In the genomic region with DNA sequence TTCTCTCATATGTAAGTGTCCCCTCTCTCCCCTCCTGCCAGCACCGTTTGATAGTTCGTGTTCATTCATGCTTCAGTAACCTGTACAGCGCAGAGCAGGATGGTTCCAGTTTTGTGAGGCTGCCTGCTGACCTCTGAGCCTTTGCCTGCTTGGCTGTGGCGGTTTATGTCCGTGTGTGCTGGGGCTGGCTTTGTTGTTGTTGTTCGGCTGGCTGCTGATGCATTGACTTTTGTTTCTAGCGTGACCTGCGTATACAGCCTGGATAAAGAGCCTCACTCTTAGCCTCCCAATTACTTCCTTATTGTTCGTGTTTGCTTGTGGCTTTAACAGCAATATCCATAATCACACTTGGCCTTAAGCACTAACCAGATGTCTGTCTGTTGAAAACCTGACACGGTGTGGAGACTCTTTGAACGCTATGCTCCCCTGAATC, we compare ENCODE assay signal across 8 mouse cellular contexts. TPM values are rescaled to one million over a fixed set of nuclear protein-coding genes. Genes with fewer than 3 reads are reported as not detected.
DNase-seq lines count a peak whose midpoint lies in the region; ATAC-seq and TF ChIP-seq lines count a peak whose summit lies in the region.

No protein-coding gene starts in this region.

- ATAC-seq in hindbrain, embryonic 11.5 days (ENCODE audit: low FRiP score), result peak; percentile 88
- ATAC-seq in monocyte, adult 5-6 weeks (replicated peaks; ENCODE audit: insufficient number of reproducible peaks, low FRiP score, low TSS enrichment, poor library complexity, severe bottlenecking), result no peak

- peak overlapping the region; percentile 29 for H3K4me2 ChIP-seq in hindbrain, embryonic 11.5 days (replicated peaks; ENCODE audit: low read depth, low read length)

- H3K4me1 ChIP-seq in E14TG2a.4 (replicated peaks; ENCODE audit: low read depth, low read length), result peaks cover 18% of the 10 kb centered on the region
- H3K4me1 ChIP-seq in hindbrain, embryonic 11.5 days (replicated peaks; ENCODE audit: control insufficient read depth, insufficient read depth, low read length), result no peaks in the 10 kb centered on the region

- H3K9me3 ChIP-seq in E14TG2a.4 (ENCODE audit: low read length), result no peaks in the 10 kb centered on the region
- H3K9me3 ChIP-seq in hindbrain, embryonic 11.5 days (ENCODE audit: control insufficient read depth, low read length), result no peaks in the 10 kb centered on the region

- peak overlapping the region; percentile 33 for H3K4me3 ChIP-seq in E14TG2a.4 (replicated peaks; ENCODE audit: low read length)
- H3K4me3 ChIP-seq in hindbrain, embryonic 11.5 days (ENCODE audit: low read depth, low read length), result no peak overlapping the region

- H3K27me3 ChIP-seq in E14TG2a.4 (ENCODE audit: insufficient read depth, low read length), result no peaks in the 10 kb centered on the region
- no peaks in the 10 kb centered on the region for H3K27me3 ChIP-seq in hindbrain, embryonic 11.5 days (ENCODE audit: control insufficient read depth, insufficient read depth, low read length)

- WGBS in hindbrain, embryonic 11.5 days, result 22% methylated on average over 11 of the region's 11 CpGs

- TF ChIP-seq CTCF in E14TG2a.4 (conservative IDR thresholded peaks at IDR 0.05; ENCODE audit: low read length), result no peak

- H3K36me3 ChIP-seq in E14TG2a.4 (ENCODE audit: insufficient read depth, low read length), result peaks cover 15% of the 10 kb centered on the region
- H3K36me3 ChIP-seq in hindbrain, embryonic 11.5 days (ENCODE audit: control insufficient read depth, insufficient read depth, low read length), result no peaks in the 10 kb centered on the region

- peak; percentile 63 to 66 for DNase-seq in cerebellum, postnatal 10 days
- DNase-seq in hindbrain, embryonic 11.5 days (ENCODE audit: low spot score), result peak; percentile 55
- DNase-seq in mesoderm, embryonic 11.5 days (ENCODE audit: low read depth, low spot score), result peak; percentile 48
- DNase-seq in ovary, postnatal 14 days (ENCODE audit: low spot score), result no peak
- no peak for DNase-seq in adrenal gland, adult 8-10 months
- DNase-seq in thymus, adult 18-20 months, result no peak

- H3K27ac ChIP-seq in hindbrain, embryonic 11.5 days (ENCODE audit: low read depth, low read length), result peak overlapping the region; percentile 65

- H3K9ac ChIP-seq in hindbrain, embryonic 11.5 days (ENCODE audit: low read depth, low read length), result peak overlapping the region; percentile 42; the same call in 1 of the 2 replicates

RNA-seq across cellular contexts. Expression of gene Itgav, which starts 35.0 kb away (rescaled TPM):
- 40.3 and 42.8 TPM in 2 replicates for polyA plus RNA-seq in hindbrain, embryonic 11.5 days (2014; fragmentation: Nextera tagmentation; extraction: Ambion mirVana)
- 112 to 168 TPM (median 124 TPM) in 3 replicates for total RNA-seq in monocyte, adult 5-6 weeks (2017)
- 100 to 1,000 TPM; 115 to 144 (median 126) TPM for total RNA-seq in adrenal gland, adult 8-10 months (2022)

RNA-seq across cellular contexts. Expression of gene Fam171b, which starts 53.2 kb away (rescaled TPM):
- 42.7 and 48.6 TPM in 2 replicates for polyA plus RNA-seq in hindbrain, embryonic 11.5 days (2014; fragmentation: Nextera tagmentation; extraction: Ambion mirVana)
- 0.10 TPM in 1 of 3 replicates, not detected in the others for total RNA-seq in monocyte, adult 5-6 weeks (2017)
- total RNA-seq in adrenal gland, adult 8-10 months (2022), result 1 to 10 TPM; 4.4 to 8.6 (median 6.0) TPM

Comparison
In these comparisons a context has a peak if more than half of its experiments do, and no peak if none do; other contexts are left out.
1. DNase-seq: peak in cerebellum, postnatal 10 days (2 of 2), hindbrain, embryonic 11.5 days (single experiment) and mesoderm, embryonic 11.5 days (single experiment); none in ovary, postnatal 14 days (single experiment), adrenal gland, adult 8-10 months (single experiment) and thymus, adult 18-20 months (0 of 2).